Mouse (Mus musculus) thymus, adult 2 months (tissue): Measurements from ENCODE around the gene Slc10a4. TPM values are rescaled to one million over a fixed set of nuclear protein-coding genes. Genes with fewer than 3 reads are reported as not detected.

Experiments
- DNase-seq: peaks from one replicate; pipeline ENCODE4 v3.0.0; 2021
- H3K27ac ChIP-seq: fragments of 200-500 bp; 2 replicates; pipeline ENCODE4 v1.5.1; 2012; ENCODE audit warnings: low read length, control low read depth; ENCODE audit not compliant: control insufficient read depth, insufficient read depth
- H3K27me3 ChIP-seq: fragments of 200-500 bp; 2 replicates; pipeline ENCODE4 v1.6.1; 2012; ENCODE audit warnings: mild to moderate bottlenecking, low read length, moderate library complexity, mixed read lengths; ENCODE audit not compliant: control insufficient read depth, insufficient read depth
- H3K36me3 ChIP-seq: fragments of 200-500 bp; 2 replicates; pipeline ENCODE4 v1.6.1; 2012; ENCODE audit warnings: mild to moderate bottlenecking, low read length, moderate library complexity; ENCODE audit not compliant: control insufficient read depth, insufficient read depth
- H3K4me1 ChIP-seq: fragments of 200-500 bp; replicated peaks from 2 replicates; pipeline ENCODE4 v1.6.1; 2012; ENCODE audit warnings: low read length; ENCODE audit not compliant: control insufficient read depth, insufficient read depth
- H3K4me3 ChIP-seq: fragments of 200-500 bp; 2 replicates; pipeline ENCODE4 v1.5.1; 2012; ENCODE audit warnings: mild to moderate bottlenecking, low read length, control low read depth, moderate library complexity; ENCODE audit not compliant: control insufficient read depth, insufficient read depth
- CTCF ChIP-seq: fragments of 200-500 bp; IDR thresholded peaks from 2 replicates; pipeline ENCODE4 v1.5.1; 2012; ENCODE audit warnings: mild to moderate bottlenecking, control low read depth, low read length, moderate library complexity, borderline replicate concordance; ENCODE audit not compliant: control insufficient read depth, poor library complexity, insufficient read depth; ENCODE audit errors: extremely low read depth
- POLR2A ChIP-seq: fragments of 200-500 bp; IDR thresholded peaks from 2 replicates; pipeline ENCODE4 v1.6.1; 2012; ENCODE audit warnings: mild to moderate bottlenecking, low read length, control low read depth, moderate library complexity; ENCODE audit not compliant: control insufficient read depth, poor library complexity, insufficient read depth; ENCODE audit errors: extremely low read depth
- WGBS: fragments of 180-500 bp; shearing (Covaris S2); methylation state at CpG from one replicate; pipeline ENCODE4 v1.1.7; 2018; 5-methylcytosine and 5-hydroxymethylcytosine counted together
- polyA plus RNA-seq: library from polyadenylated mRNA; depleted of rRNA; stranded (reverse); fragments of >200 nt; gene quantifications from 2 replicates; pipeline ENCODE4 v1.2.3, GENCODE M21; 2012; rRNA removed

Gene Slc10a4
- 0.71 and 0.94 TPM in 2 replicates for polyA plus RNA-seq

DNA sequence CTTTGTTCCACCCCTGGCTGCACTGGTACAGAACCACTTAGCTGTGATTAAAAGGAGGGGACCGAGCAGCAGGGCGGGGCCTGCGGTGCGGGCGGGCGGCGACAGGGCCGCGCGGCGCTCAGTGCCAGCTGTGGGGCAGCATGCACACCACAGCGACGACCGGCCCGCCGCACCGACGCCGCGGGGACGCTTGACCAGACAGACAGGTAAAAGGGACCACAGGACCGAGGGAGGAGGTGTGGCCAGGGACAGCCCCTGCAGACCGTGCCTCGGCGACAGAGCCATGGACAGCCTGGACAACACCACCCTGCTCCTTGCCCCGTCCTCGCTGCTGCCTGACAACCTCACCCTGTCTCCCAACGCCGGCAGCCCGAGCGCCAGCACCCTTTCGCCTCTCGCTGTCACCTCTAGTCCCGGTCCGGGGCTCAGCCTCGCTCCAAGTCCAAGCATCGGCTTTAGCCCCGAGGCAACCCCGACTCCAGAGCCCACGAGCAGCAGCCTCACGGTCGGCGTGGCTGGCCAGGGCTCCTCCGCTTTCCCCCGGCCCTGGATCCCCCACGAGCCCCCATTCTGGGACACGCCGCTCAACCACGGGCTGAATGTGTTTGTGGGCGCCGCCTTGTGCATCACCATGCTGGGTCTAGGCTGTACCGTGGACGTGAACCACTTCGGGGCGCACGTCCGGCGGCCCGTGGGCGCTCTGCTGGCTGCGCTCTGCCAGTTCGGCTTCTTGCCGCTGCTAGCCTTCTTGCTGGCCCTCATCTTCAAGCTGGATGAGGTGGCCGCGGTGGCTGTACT, at the start of gene Slc10a4:
Gene Slc10a4 (plus strand): TSS at position 100 of the 798 bp plus-strand sequence.
- 11% methylated on average over 65 of the region's 65 CpGs for WGBS
- DNase-seq, result no peak
- Histone ChIP-seq H3K27ac (no peak within 1 kb of the TSS), H3K4me3 (no peak within 1 kb of the TSS), H3K4me1 (no peaks in the 10 kb centered on the region), H3K27me3 (peaks cover 7% of the 10 kb centered on the region), H3K36me3 (no peaks in the 10 kb centered on the region)
- TF ChIP-seq POLR2A (no peak), CTCF (no peak)

DNA sequence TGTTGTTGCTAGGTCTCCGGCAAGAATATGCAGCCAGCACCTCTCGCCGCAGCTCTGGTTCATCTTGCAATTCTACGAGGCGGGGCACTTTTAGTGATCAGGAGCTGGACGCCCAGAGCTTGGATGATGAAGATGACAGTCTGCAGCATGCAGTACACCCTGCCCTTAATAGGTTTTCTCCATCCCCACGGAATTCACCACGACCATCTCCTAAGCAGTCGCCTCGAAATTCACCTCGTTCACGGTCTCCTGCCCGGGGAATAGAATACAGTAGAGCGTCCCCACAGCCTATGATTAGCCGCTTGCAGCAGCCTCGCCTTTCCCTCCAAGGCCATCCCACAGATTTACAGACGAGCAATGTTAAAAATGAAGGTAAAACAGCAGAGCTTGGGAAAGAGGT, 49.4 kb upstream of the Slc10a4 start:
- 97% methylated on average over 17 of the region's 17 CpGs for WGBS

DNA sequence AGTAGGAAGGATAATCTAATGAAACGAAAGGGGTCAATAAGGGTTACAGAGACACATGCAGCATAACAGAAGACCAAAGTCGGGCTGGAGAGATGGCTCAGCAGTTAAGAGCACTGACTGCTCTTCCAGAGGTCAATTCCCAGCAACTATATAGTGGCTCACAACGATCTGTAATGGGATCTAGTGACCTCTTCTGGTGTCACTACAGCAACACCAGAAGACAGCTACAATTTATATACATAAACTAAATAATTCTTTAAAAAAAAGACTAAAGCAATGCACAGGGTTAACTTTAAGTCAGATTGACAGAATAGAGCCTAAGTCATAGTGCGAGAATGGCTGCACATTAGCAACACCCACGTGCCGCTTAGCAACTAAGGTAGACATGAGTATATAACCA, 46.6 kb upstream of the Slc10a4 start:
- no peak for TF ChIP-seq CTCF
- TF ChIP-seq POLR2A, result no peak

More for the DNA sequence above, 49.4 kb upstream of the Slc10a4 start:
- DNase-seq, result no peak
- H3K27me3 ChIP-seq, result no peaks in the 10 kb centered on the region
- H3K27ac ChIP-seq, result no peak overlapping the region
- H3K4me1 ChIP-seq, result no peaks in the 10 kb centered on the region
- H3K4me3 ChIP-seq, result no peak overlapping the region
- TF ChIP-seq POLR2A (no peak), CTCF (no peak)
- H3K36me3 ChIP-seq, result peaks cover 5% of the 10 kb centered on the region; the same call in 1 of the 2 replicates

DNA sequence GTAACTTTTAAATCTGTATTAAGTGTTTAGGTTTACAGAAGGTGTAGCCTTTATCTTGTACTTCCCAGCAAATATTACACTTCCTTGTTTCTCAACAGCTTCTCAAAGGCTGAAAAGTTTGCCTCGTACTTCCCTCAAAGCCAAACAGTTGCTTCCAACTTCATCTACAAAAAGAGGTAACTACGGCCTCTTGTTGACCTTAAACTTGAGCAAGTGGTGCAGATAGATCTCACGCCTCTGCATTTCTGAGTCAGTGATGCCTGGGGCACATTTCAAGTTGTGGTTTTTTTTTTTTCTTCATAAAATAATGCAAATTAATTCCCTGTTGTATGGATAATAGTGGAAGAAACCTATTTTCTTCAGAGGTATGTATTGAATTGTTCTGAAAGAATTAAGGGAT, 41.0 kb upstream of the Slc10a4 start:
- no peak for DNase-seq
- 97% methylated on average over 3 of the region's 3 CpGs for WGBS
- H3K4me3 ChIP-seq, result no peak overlapping the region
- TF ChIP-seq CTCF (no peak), POLR2A (no peak)
- no peaks in the 10 kb centered on the region for H3K4me1 ChIP-seq
- peaks cover 4% of the 10 kb centered on the region; the same call in 1 of the 2 replicates for H3K36me3 ChIP-seq
- no peak overlapping the region for H3K27ac ChIP-seq
- no peaks in the 10 kb centered on the region for H3K27me3 ChIP-seq

More for the DNA sequence above, 46.6 kb upstream of the Slc10a4 start:
- Histone ChIP-seq H3K4me1 (no peaks in the 10 kb centered on the region), H3K27ac (no peak overlapping the region), H3K4me3 (no peak overlapping the region), H3K36me3 (peaks cover 5% of the 10 kb centered on the region; the same call in 1 of the 2 replicates), H3K27me3 (no peaks in the 10 kb centered on the region)
- DNase-seq, result no peak
- WGBS, result 97% methylated on average over 6 of the region's 6 CpGs

DNA sequence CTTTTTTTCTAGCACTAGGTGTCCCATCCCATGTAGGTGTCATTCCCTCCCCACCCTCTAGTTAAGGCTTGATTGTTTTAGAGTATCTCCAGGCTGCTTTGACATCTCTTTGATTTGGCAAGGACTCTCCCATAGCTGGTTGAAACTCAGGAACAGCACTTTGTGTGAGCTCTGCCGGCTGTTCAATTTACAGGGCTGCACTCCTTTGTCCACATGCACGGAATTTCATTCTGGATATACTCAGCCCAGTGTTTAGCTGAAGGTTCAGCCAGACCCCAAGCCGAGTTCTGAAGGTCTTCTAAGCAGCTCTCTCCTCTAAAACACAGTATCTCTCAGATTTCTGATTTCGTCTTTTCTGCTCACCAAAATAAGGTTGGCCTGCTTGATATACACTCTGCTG, 34.2 kb upstream of the Slc10a4 start:
- no peaks in the 10 kb centered on the region for H3K4me1 ChIP-seq
- 98% methylated on average over 4 of the region's 4 CpGs for WGBS
- no peak overlapping the region for H3K4me3 ChIP-seq
- no peak for TF ChIP-seq CTCF
- TF ChIP-seq POLR2A, result no peak
- no peak for DNase-seq
- H3K36me3 ChIP-seq, result peaks cover 21% of the 10 kb centered on the region; the same call in 1 of the 2 replicates
- no peak overlapping the region for H3K27ac ChIP-seq
- no peaks in the 10 kb centered on the region for H3K27me3 ChIP-seq

DNA sequence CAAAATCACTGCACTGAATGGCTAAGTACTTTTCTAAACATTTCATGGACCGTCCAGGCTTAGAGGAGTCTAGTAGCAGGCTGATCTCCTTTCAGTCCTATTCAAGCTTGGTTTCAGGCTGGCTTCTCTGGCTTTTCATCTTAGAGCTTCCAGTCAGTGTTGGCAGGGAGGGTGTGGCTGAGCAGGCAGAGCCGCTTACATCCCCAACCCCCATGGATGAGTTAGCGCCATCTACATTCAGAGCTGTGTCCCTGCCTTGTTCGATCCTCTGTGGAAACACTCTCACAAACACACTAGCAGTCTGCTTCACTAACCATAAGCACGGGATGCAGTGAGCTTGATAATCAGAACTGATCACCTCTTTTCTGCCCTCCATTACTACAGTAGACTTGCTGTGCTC, 33.7 kb upstream of the Slc10a4 start:
- DNase-seq, result no peak
- H3K4me3 ChIP-seq, result no peak overlapping the region
- H3K36me3 ChIP-seq, result peaks cover 21% of the 10 kb centered on the region; the same call in 1 of the 2 replicates
- H3K27ac ChIP-seq, result no peak overlapping the region
- no peaks in the 10 kb centered on the region for H3K4me1 ChIP-seq
- 93% methylated on average over 5 of the region's 5 CpGs for WGBS
- TF ChIP-seq CTCF, result no peak
- TF ChIP-seq POLR2A, result no peak
- no peaks in the 10 kb centered on the region for H3K27me3 ChIP-seq
